Mouse (Mus musculus) hindbrain, embryonic 14.5 days (tissue): Measurements from ENCODE around the gene Olfr955. TPM values are rescaled to one million over a fixed set of nuclear protein-coding genes. Genes with fewer than 3 reads are reported as not detected.

Source experiments
- ATAC-seq: fragments of 200-750 bp; cut with Nextera tagmentation; 2 replicates; pipeline ENCODE4 v1.8.0; 2017; ENCODE audit warnings: moderate number of reproducible peaks, mild to moderate bottlenecking, moderate TSS enrichment, moderate library complexity; ENCODE audit not compliant: low FRiP score
- DNase-seq: peaks from one replicate; pipeline ENCODE4 v3.0.0-alpha.2; 2015; ENCODE audit warnings: low spot score
- H3K27ac ChIP-seq: fragments of 300-500 bp; sonication (generic); 2 replicates; pipeline ENCODE4 v1.5.1; 2014; ENCODE audit warnings: mild to moderate bottlenecking, moderate library complexity
- H3K27me3 ChIP-seq: fragments of 300-500 bp; sonication (generic); 2 replicates; pipeline ENCODE4 v1.6.1; 2014; ENCODE audit warnings: mild to moderate bottlenecking, low read length, mixed read lengths; ENCODE audit not compliant: control insufficient read depth, insufficient read depth
- H3K36me3 ChIP-seq: fragments of 300-500 bp; sonication (generic); replicated peaks from 2 replicates; pipeline ENCODE4 v1.6.1; 2014; ENCODE audit not compliant: control insufficient read depth, insufficient read depth
- H3K4me1 ChIP-seq: fragments of 300-500 bp; sonication (generic); replicated peaks from 2 replicates; pipeline ENCODE4 v1.6.1; 2014; ENCODE audit warnings: antibody characterized with exemption, low read length, mixed read lengths; ENCODE audit not compliant: control insufficient read depth, insufficient read depth
- H3K4me2 ChIP-seq: fragments of 300-500 bp; sonication (generic); replicated peaks from 2 replicates; pipeline ENCODE4 v1.6.1; 2014; ENCODE audit warnings: mild to moderate bottlenecking, moderate library complexity
- H3K4me3 ChIP-seq: fragments of 300-500 bp; sonication (generic); replicated peaks from 2 replicates; pipeline ENCODE4 v1.5.1; 2014; ENCODE audit warnings: mild to moderate bottlenecking, low read length
- H3K9ac ChIP-seq: fragments of 300-500 bp; sonication (generic); 2 replicates; pipeline ENCODE4 v1.6.1; 2014
- H3K9me3 ChIP-seq: fragments of 300-500 bp; sonication (generic); 2 replicates; pipeline ENCODE4 v1.6.1; 2016; ENCODE audit warnings: low read length; ENCODE audit not compliant: control insufficient read depth
- WGBS: fragments of 180-500 bp; shearing (Covaris S2); extraction: QIAGEN DNeasy Blood & Tissue Kit; methylation state at CpG from one replicate; pipeline ENCODE4 v1.1.7; 2014; 5-methylcytosine and 5-hydroxymethylcytosine counted together
- polyA plus RNA-seq: library from polyadenylated mRNA; unstranded; fragments of >200 nt; fragmentation: Nextera tagmentation; extraction: Ambion mirVana; gene quantifications from 2 replicates; pipeline ENCODE4 v1.2.1, GENCODE M21; 2014

Olfr955 gene
- polyA plus RNA-seq, result not detected in 2 replicates

- Histone ChIP-seq H3K27ac (no peak within 1 kb of the TSS), H3K36me3 (no peaks in the 10 kb centered on the region), H3K9ac (no peak within 1 kb of the TSS), H3K9me3 (no peaks in the 10 kb centered on the region), H3K4me3 (no peak within 1 kb of the TSS), H3K4me2 (no peak within 1 kb of the TSS), H3K27me3 (no peaks in the 10 kb centered on the region), H3K4me1 (no peaks in the 10 kb centered on the region)
- WGBS, result 66% methylated on average over 1 of the region's 1 CpGs
- DNase-seq (no peak), ATAC-seq (no peak)
Observed at GRCm38 (mm10) chr9:39471844-39472243, at the start of gene Olfr955. Gene Olfr955 (minus strand): TSS chr9:39471944.

DNA sequence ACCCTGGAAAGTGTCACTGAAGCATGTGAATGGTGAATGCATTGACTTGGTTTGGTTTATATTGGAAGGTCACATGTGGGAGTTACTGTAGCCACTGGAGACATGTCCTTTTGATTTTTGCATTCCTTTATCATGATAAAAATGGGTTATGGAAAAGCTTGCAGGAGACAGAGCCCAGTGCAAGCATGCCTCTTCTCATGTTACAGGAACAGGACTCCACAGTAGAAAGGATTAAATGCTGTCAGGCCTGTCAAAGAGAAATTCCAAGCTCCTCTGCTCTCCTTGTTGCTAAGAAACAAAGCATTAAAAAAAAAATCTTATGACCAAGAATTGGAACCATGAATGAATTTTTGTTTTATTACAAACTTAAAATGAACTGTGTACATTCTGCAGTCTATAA is 46.9 kb upstream of the Olfr955 start:
- Histone ChIP-seq H3K27me3 (no peaks in the 10 kb centered on the region), H3K4me1 (no peaks in the 10 kb centered on the region), H3K9me3 (no peaks in the 10 kb centered on the region), H3K27ac (no peak overlapping the region), H3K36me3 (no peaks in the 10 kb centered on the region), H3K9ac (no peak overlapping the region), H3K4me2 (no peak overlapping the region), H3K4me3 (no peak overlapping the region)
- ATAC-seq (no peak), DNase-seq (no peak)

DNA sequence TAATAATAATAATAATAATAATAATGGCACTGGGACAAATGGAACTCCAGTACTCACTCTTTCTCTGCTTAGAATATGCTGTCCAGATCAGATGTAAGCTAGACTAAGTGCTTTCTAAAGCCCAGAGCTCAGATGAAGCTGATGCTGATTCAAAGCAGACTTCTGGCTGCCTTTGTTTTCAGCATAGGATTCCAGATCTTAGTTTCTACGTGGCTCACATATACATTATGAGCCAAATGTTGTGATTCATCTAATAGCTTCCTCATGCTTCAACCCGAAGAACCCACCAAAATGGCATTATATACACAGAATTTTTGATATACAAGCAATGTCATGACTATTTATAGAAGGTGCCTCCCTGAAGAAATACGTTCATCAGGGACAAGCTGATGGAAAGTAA is 43.8 kb upstream of the Olfr955 start, which contains the start of gene Olfr957:
Gene Olfr957, minus strand, starts transcription at position 279 of the 400 bp plus-strand sequence.
- Histone ChIP-seq H3K4me3 (no peak within 1 kb of the TSS), H3K36me3 (no peaks in the 10 kb centered on the region), H3K4me1 (no peaks in the 10 kb centered on the region), H3K4me2 (no peak within 1 kb of the TSS), H3K9me3 (no peaks in the 10 kb centered on the region), H3K9ac (no peak within 1 kb of the TSS), H3K27me3 (no peaks in the 10 kb centered on the region), H3K27ac (no peak within 1 kb of the TSS)
- ATAC-seq, result no peak
- no peak for DNase-seq
- 85% methylated on average over 3 of the region's 3 CpGs for WGBS

DNA sequence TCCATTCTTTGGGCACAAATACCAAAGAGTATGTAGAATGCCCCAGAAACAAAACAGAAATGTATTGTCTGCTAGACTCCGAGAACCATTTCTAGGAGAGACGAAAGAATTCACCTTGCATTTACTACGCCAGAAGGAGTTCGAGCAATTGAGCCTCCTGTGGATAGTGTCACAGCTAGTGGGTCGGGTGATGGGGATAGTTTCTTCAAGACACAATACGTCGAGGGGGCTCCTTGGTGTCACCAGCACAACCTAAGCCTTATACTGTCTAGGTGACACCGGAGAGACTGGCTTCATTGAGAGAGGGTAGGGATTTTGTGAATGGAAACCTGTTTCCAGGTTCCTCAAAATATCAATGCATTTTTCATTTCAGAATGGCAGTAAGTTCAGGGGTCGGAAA is 37.7 kb upstream of the Olfr955 start:
- no peak overlapping the region for H3K27ac ChIP-seq
- WGBS, result 80% methylated on average over 9 of the region's 9 CpGs

GRCm38 (mm10) chr9:39508998-39509397 is 37.3 kb upstream of the Olfr955 start:
- H3K4me2 ChIP-seq, result no peak overlapping the region
- H3K4me1 ChIP-seq, result no peaks in the 10 kb centered on the region
- peak; percentile 90 for DNase-seq
- no peaks in the 10 kb centered on the region for H3K9me3 ChIP-seq
- H3K27ac ChIP-seq, result no peak overlapping the region
- no peaks in the 10 kb centered on the region for H3K36me3 ChIP-seq
- H3K9ac ChIP-seq, result no peak overlapping the region
- WGBS, result 13% methylated on average over 6 of the region's 6 CpGs
- ATAC-seq, result peak; percentile 76; the same call in 1 of the 2 replicates
- no peaks in the 10 kb centered on the region for H3K27me3 ChIP-seq
- no peak overlapping the region for H3K4me3 ChIP-seq

More for the DNA sequence above, 37.7 kb upstream of the Olfr955 start:
- no peak overlapping the region for H3K4me2 ChIP-seq
- H3K4me3 ChIP-seq, result no peak overlapping the region
- no peaks in the 10 kb centered on the region for H3K9me3 ChIP-seq
- H3K27me3 ChIP-seq, result no peaks in the 10 kb centered on the region
- no peaks in the 10 kb centered on the region for H3K36me3 ChIP-seq
- H3K9ac ChIP-seq, result no peak overlapping the region
- ATAC-seq, result no peak
- no peaks in the 10 kb centered on the region for H3K4me1 ChIP-seq
- no peak for DNase-seq

- no peak within 1 kb of the TSS for H3K4me3 ChIP-seq
- H3K4me2 ChIP-seq, result no peak within 1 kb of the TSS
- DNase-seq, result no peak
- H3K27me3 ChIP-seq, result no peaks in the 10 kb centered on the region
- H3K27ac ChIP-seq, result no peak within 1 kb of the TSS
- ATAC-seq, result no peak
- no peaks in the 10 kb centered on the region for H3K36me3 ChIP-seq
- no peaks in the 10 kb centered on the region for H3K4me1 ChIP-seq
- no peaks in the 10 kb centered on the region for H3K9me3 ChIP-seq
- H3K9ac ChIP-seq, result no peak within 1 kb of the TSS
- 96% methylated on average over 2 of the region's 2 CpGs for WGBS
Observed at GRCm38 (mm10) chr9:39493895-39494294, 22.2 kb upstream of the Olfr955 start, which contains the start of gene Olfr44. Gene Olfr44 (minus strand): TSS chr9:39493995.

- DNase-seq, result no peak
Observed at GRCm38 (mm10) chr9:39456401-39456800, 15.3 kb downstream of the Olfr955 start, which contains the start of gene Olfr954. Gene Olfr954 (plus strand): TSS chr9:39456701.

GRCm38 (mm10) chr9:39427048-39427447 is 44.7 kb downstream of the Olfr955 start, which contains the start of gene Olfr952:
Gene Olfr952 (minus strand): TSS chr9:39427148.
- ATAC-seq (no peak), DNase-seq (no peak)
- Histone ChIP-seq H3K9me3 (no peaks in the 10 kb centered on the region), H3K4me3 (no peak within 1 kb of the TSS), H3K27ac (no peak within 1 kb of the TSS), H3K27me3 (no peaks in the 10 kb centered on the region), H3K4me1 (no peaks in the 10 kb centered on the region), H3K36me3 (no peaks in the 10 kb centered on the region), H3K9ac (no peak within 1 kb of the TSS), H3K4me2 (no peak within 1 kb of the TSS)

More at GRCm38 (mm10) chr9:39456401-39456800, 15.3 kb downstream of the Olfr955 start, which contains the start of gene Olfr954:
- no peaks in the 10 kb centered on the region for H3K9me3 ChIP-seq
- no peaks in the 10 kb centered on the region for H3K36me3 ChIP-seq
- no peaks in the 10 kb centered on the region for H3K4me1 ChIP-seq
- no peak within 1 kb of the TSS for H3K4me2 ChIP-seq
- H3K9ac ChIP-seq, result no peak within 1 kb of the TSS
- WGBS, result 88% methylated on average over 6 of the region's 6 CpGs
- H3K4me3 ChIP-seq, result no peak within 1 kb of the TSS
- no peaks in the 10 kb centered on the region for H3K27me3 ChIP-seq
- no peak within 1 kb of the TSS for H3K27ac ChIP-seq
- ATAC-seq, result no peak
